Mouse (Mus musculus) bone marrow, adult 2 months (tissue): Measurements from ENCODE around the gene Hist2h2ac. TPM values are rescaled to one million over a fixed set of nuclear protein-coding genes. Genes with fewer than 3 reads are reported as not detected.
A peak's percentile ranks its signal among the peaks of the same experiment; 100 is the strongest.
"Not testable (repeated sequence)": the region's sequence is repeated elsewhere in the genome, so short reads cannot be mapped to it uniquely, and the experiment has no call there.

Experiments
- H3K27ac ChIP-seq: fragments of 200-500 bp; 2 replicates; pipeline ENCODE4 v1.5.1; 2012; ENCODE audit warnings: low read depth, mild to moderate bottlenecking, control low read depth, inconsistent platforms, low read length; ENCODE audit not compliant: control insufficient read depth, poor library complexity, insufficient read depth
- H3K4me1 ChIP-seq: fragments of 200-500 bp; 2 replicates; pipeline ENCODE4 v1.6.1; 2011; ENCODE audit warnings: low read length; ENCODE audit not compliant: control insufficient read depth, insufficient read depth
- H3K4me3 ChIP-seq: fragments of 200-500 bp; replicated peaks from 2 replicates; pipeline ENCODE3; 2011; ENCODE audit warnings: mild to moderate bottlenecking, low read depth, low read length, control low read depth; ENCODE audit not compliant: control insufficient read depth
- CTCF ChIP-seq: fragments of 200-500 bp; IDR thresholded peaks from 2 replicates; pipeline ENCODE4 v1.5.1; 2011; ENCODE audit warnings: low read length, control low read depth; ENCODE audit not compliant: control insufficient read depth, insufficient read depth
- POLR2A ChIP-seq: fragments of 200-500 bp; IDR thresholded peaks from 2 replicates; pipeline ENCODE4 v1.6.1; 2011; ENCODE audit warnings: low read depth, mild to moderate bottlenecking, control low read depth, low read length, borderline replicate concordance; ENCODE audit not compliant: control insufficient read depth
- WGBS: fragments of 180-500 bp; shearing (Covaris S2); methylation state at CpG from one replicate; pipeline ENCODE4 v1.1.7; 2018; 5-methylcytosine and 5-hydroxymethylcytosine counted together
- polyA plus RNA-seq: library from polyadenylated mRNA; stranded (reverse); fragments of >200 nt; gene quantifications from 2 replicates; pipeline ENCODE4 v1.2.4, GENCODE M21; 2011; ENCODE audit warnings: low replicate concordance; ENCODE audit not compliant: missing spikeins, insufficient read depth, insufficient read length

Hist2h2ac gene
- polyA plus RNA-seq, 1 experiment = 25.1 TPM

DNA sequence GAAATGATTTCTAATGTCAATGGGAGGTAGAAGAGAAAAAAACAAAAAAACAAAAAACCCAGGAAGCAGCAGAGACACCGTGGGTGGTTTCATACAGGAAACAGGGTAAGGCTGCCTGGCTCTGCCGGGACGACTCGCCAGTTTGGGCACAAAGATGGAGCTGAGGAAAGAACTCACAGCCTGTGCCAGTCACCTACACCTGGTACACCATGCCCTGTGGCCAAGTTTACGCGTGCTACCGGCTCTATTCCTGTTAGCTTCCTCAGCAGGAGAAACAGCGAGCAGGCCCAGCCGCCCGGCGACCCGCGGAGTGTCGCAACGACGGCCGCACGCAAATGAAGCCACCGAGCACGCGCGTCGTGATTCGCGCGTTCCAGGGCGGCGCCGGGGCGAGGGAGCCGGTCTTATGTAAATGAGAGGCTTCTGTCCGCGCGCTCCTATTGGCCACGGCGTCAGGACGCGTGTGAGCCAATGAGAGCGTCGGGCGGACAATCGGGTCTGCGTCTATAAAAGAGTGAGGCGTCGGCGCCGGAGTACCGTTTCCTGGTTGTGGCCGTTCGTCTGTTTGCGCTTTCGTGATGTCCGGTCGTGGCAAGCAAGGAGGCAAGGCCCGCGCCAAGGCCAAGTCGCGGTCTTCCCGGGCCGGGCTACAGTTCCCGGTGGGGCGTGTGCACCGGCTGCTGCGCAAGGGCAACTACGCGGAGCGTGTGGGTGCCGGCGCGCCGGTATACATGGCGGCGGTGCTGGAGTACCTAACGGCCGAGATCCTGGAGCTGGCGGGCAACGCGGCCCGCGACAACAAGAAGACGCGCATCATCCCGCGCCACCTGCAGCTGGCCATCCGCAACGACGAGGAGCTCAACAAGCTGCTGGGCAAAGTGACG lies 24.6 kb upstream of the Hist2h2ac start, which contains the start of gene Hist2h2aa1:
TSS of gene Hist2h2aa1 (plus strand) at position 495 of the 884 bp plus-strand sequence.
- peak; percentile 55 for TF ChIP-seq POLR2A
- WGBS = 0% methylated on average over 43 of the region's 88 CpGs
- Histone ChIP-seq H3K27ac (peak within 1 kb of the TSS; percentile 98), H3K4me3 (peak within 1 kb of the TSS; percentile 82)
- H3K4me1 ChIP-seq = not testable (repeated sequence)

- peak overlapping the region; percentile 82 for H3K4me3 ChIP-seq
- peak overlapping the region; percentile 94 for H3K27ac ChIP-seq
- TF ChIP-seq POLR2A (no peak), CTCF (no peak)
- 48% methylated on average over 7 of the region's 7 CpGs for WGBS
- peaks cover 5% of the 10 kb centered on the region for H3K4me1 ChIP-seq
Measured at GRCm38 (mm10) chr3:96243921-96244572, 23.4 kb upstream of the Hist2h2ac start.

GRCm38 (mm10) chr3:96240799-96241197 lies 20.1 kb upstream of the Hist2h2ac start:
- Histone ChIP-seq H3K4me3 (no peak overlapping the region), H3K27ac (peak overlapping the region; percentile 46; the same call in 1 of the 2 replicates), H3K4me1 (peaks cover 4% of the 10 kb centered on the region)
- WGBS = 82% methylated on average over 9 of the region's 9 CpGs
- TF ChIP-seq POLR2A = no peak
- no peak for TF ChIP-seq CTCF

- TF ChIP-seq POLR2A = peak; percentile 64
- H3K4me3 ChIP-seq = peak within 1 kb of the TSS; percentile 76
- not testable (repeated sequence) for H3K4me1 ChIP-seq
- WGBS = 2% methylated on average over 44 of the region's 85 CpGs
- H3K27ac ChIP-seq = peak within 1 kb of the TSS; percentile 95
Measured at GRCm38 (mm10) chr3:96239949-96240798, 19.5 kb upstream of the Hist2h2ac start, which contains the start of gene Hist2h2aa2. Gene Hist2h2aa2, minus strand, starts transcription at chr3:96240276.

GRCm38 (mm10) chr3:96238954-96239793 lies 18.5 kb upstream of the Hist2h2ac start, which contains the start of gene Hist2h3c2:
Gene Hist2h3c2, minus strand, starts transcription at chr3:96239127.
- WGBS = 0% methylated on average over 27 of the region's 68 CpGs
- peak within 1 kb of the TSS; percentile 97 for H3K27ac ChIP-seq
- not testable (repeated sequence) for H3K4me1 ChIP-seq
- peak within 1 kb of the TSS; percentile 76 for H3K4me3 ChIP-seq
- TF ChIP-seq POLR2A = peak; percentile 57; the same call in 1 of the 2 replicates

- TF ChIP-seq POLR2A (no peak), CTCF (no peak)
- Histone ChIP-seq H3K4me3 (peak overlapping the region; percentile 60), H3K4me1 (no peaks in the 10 kb centered on the region; the same call in none of the 2 replicates), H3K27ac (peak overlapping the region; percentile 97)
- 2% methylated on average over 12 of the region's 12 CpGs for WGBS
Measured at GRCm38 (mm10) chr3:96237904-96238511, 17.3 kb upstream of the Hist2h2ac start.

- no peak for TF ChIP-seq CTCF
- no peak for TF ChIP-seq POLR2A
- Histone ChIP-seq H3K4me3 (peak overlapping the region; percentile 60), H3K4me1 (no peaks in the 10 kb centered on the region; the same call in none of the 2 replicates), H3K27ac (peak overlapping the region; percentile 97)
- WGBS = 47% methylated on average over 7 of the region's 7 CpGs
Measured at GRCm38 (mm10) chr3:96237335-96237903, 16.7 kb upstream of the Hist2h2ac start.
